Mouse (Mus musculus): ENCODE results near the gene Cyp2g1.

DNA sequence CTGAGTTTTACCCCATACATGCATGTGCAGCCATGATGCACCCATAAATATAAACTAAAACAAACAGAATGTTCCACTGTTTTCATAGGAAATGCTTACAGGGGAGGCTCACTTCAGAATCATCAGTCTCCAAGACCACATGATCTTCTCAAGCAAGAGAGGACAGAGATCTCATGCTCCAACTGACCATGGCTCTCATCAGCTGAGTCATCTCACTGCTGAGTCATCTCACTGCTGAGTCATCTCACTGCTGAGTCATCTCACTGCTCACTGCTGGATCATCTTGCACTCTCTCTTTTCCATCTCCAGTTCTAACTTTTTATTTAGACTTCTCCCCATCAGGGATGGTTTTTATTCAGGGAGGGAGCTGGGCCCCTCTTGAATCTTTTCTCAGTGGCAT, 8.6 kb upstream of the Cyp2g1 start:
- TF ChIP-seq CTCF (IDR thresholded peaks at IDR 0.05; ENCODE audit: extremely low read depth, insufficient read depth, low read length) (no peak), POLR2A (IDR thresholded peaks at IDR 0.05; ENCODE audit: extremely low read depth, insufficient read depth, low read length) (no peak)
